8 mouse cellular contexts compared by ENCODE assay signal in the genomic region with DNA sequence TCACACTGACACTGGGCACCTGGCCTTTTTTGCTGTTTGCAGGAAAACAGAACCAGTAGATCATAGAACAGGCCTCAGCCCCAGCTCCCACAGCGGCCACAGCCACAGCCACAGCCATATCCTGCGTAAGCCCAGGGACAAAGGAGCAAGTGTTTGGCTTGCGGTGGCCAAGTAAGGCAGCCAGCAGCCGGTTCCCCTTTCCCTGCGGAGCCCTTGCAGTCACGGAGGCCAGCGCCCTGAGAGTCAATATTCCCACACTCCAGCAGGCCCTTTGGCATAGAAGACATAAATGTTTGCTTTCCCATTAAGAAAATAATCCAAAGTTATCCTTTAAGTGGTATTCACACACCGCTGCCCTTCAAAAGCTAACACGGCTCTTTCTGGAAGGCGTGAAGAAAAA.
DNase-seq lines count a peak whose midpoint lies in the region; ATAC-seq lines count a peak whose summit lies in the region.
"Had no signal": no experiment of that assay in that cellular context is flagged by ENCODE, and none has a peak within 500 bp of the region (broad histone marks: within the 10 kb centered on the region; RNA-seq: fewer than 3 reads in every experiment).

No protein-coding gene starts in this region.

- no peak overlapping the region for H3K9ac ChIP-seq in limb, embryonic 12.5 days (replicated peaks)
- H3K9ac ChIP-seq in midbrain, embryonic 15.5 days = no peak overlapping the region
- H3K9ac ChIP-seq: heart, embryonic 13.5 days had no signal

- peaks cover 24% of the 10 kb centered on the region for H3K4me1 ChIP-seq in limb, embryonic 12.5 days (replicated peaks)
- H3K4me1 ChIP-seq in midbrain, embryonic 15.5 days = peaks cover 24% of the 10 kb centered on the region

- WGBS in limb, embryonic 12.5 days = 71% methylated on average over 10 of the region's 10 CpGs
- 47% methylated on average over 10 of the region's 10 CpGs for WGBS in midbrain, embryonic 15.5 days

- H3K4me3 ChIP-seq in limb, embryonic 12.5 days (replicated peaks) = no peak overlapping the region
- H3K4me3 ChIP-seq in midbrain, embryonic 15.5 days = no peak overlapping the region
- H3K4me3 ChIP-seq: heart, embryonic 13.5 days had no signal

- no peaks in the 10 kb centered on the region for H3K36me3 ChIP-seq in limb, embryonic 12.5 days
- H3K36me3 ChIP-seq in midbrain, embryonic 15.5 days (replicated peaks) = no peaks in the 10 kb centered on the region
- H3K36me3 ChIP-seq: heart, embryonic 13.5 days had no signal

- H3K27ac ChIP-seq in limb, embryonic 12.5 days = peak overlapping the region; percentile 30; the same call in 1 of the 2 replicates
- H3K27ac ChIP-seq in midbrain, embryonic 15.5 days = no peak overlapping the region
- H3K27ac ChIP-seq: heart, embryonic 13.5 days had no signal

- no peak overlapping the region for H3K4me2 ChIP-seq in limb, embryonic 12.5 days
- no peak overlapping the region for H3K4me2 ChIP-seq in midbrain, embryonic 15.5 days
- H3K4me2 ChIP-seq: heart, embryonic 13.5 days had no signal

- H3K27me3 ChIP-seq in limb, embryonic 12.5 days = no peaks in the 10 kb centered on the region; the same call in none of the 2 replicates
- H3K27me3 ChIP-seq in midbrain, embryonic 15.5 days (replicated peaks) = no peaks in the 10 kb centered on the region

- DNase-seq in retina, postnatal 1 day = peak; percentile 28
- no peak for DNase-seq in retina, embryonic 14.5 days (ENCODE audit: low spot score)
- peak; percentile 49 for DNase-seq in heart, adult 8-10 months (ENCODE audit: low spot score)
- DNase-seq in yolk sac, embryonic 10.5 days (ENCODE audit: low spot score) = no peak
- no peak for DNase-seq in layer of hippocampus, adult 11-12 months (ENCODE audit: low spot score)

- no peak for ATAC-seq in limb, embryonic 12.5 days (ENCODE audit: insufficient number of reproducible peaks, insufficient read depth, low FRiP score, low TSS enrichment, low read depth)
- no peak for ATAC-seq in midbrain, embryonic 15.5 days (replicated peaks)

- H3K9me3 ChIP-seq in limb, embryonic 12.5 days = no peaks in the 10 kb centered on the region
- H3K9me3 ChIP-seq in midbrain, embryonic 15.5 days = no peaks in the 10 kb centered on the region
- H3K9me3 ChIP-seq: heart, embryonic 13.5 days had no signal

Comparison
In these comparisons a context has a peak if more than half of its experiments do, and no peak if none do; other contexts are left out.
1. DNase-seq: peak in retina, postnatal 1 day (single experiment) and heart, adult 8-10 months (single experiment); none in retina, embryonic 14.5 days (single experiment), yolk sac, embryonic 10.5 days (single experiment) and layer of hippocampus, adult 11-12 months (single experiment).